Mouse (Mus musculus) ES-E14 (cell line): ENCODE measurements around the gene Tnfrsf23. TPM values are rescaled to one million over a fixed set of nuclear protein-coding genes. Genes with fewer than 3 reads are reported as not detected.

Experiments
- DNase-seq: peaks from one replicate; pipeline ENCODE4 v3.0.0-alpha.2; 2013; ENCODE audit warnings: low read depth, low spot score
- H3K27ac ChIP-seq: 2 replicates; pipeline ENCODE4 v1.5.1; 2012; ENCODE audit warnings: low read depth, mild to moderate bottlenecking, low read length, moderate library complexity, mixed read lengths; ENCODE audit not compliant: poor library complexity, insufficient read depth, severe bottlenecking
- H3K36me3 ChIP-seq: 2 replicates; pipeline ENCODE4 v1.6.1; 2012; ENCODE audit warnings: mild to moderate bottlenecking, low read length, moderate library complexity, mixed read lengths; ENCODE audit not compliant: control insufficient read depth, poor library complexity, insufficient read depth, severe bottlenecking
- H3K4me1 ChIP-seq, 2 experiments: fragments of 150-350 bp in 1 of 2; sonication (generic) in 1 of 2; 2 replicates each; pipeline ENCODE4 v1.6.1; 2012; ENCODE audit warnings: low read length in 2 of 2, mild to moderate bottlenecking in 1 of 2, mixed read lengths in 1 of 2; ENCODE audit not compliant: control insufficient read depth in 2 of 2, insufficient read depth in 2 of 2, poor library complexity in 1 of 2
- H3K4me3 ChIP-seq, 2 experiments: fragments of 150-350 bp in 1 of 2; sonication (generic) in 1 of 2; 2 replicates each; pipeline ENCODE4 v1.5.1; 2012; ENCODE audit warnings: low read length in 2 of 2, low read depth in 1 of 2, mild to moderate bottlenecking in 1 of 2, mixed read lengths in 1 of 2; ENCODE audit not compliant: insufficient read depth in 1 of 2, poor library complexity in 1 of 2, severe bottlenecking in 1 of 2
- H3K9ac ChIP-seq: 2 replicates; pipeline ENCODE4 v1.6.1; 2012; ENCODE audit warnings: low read depth, mild to moderate bottlenecking, low read length, mixed read lengths; ENCODE audit not compliant: poor library complexity, insufficient read depth, severe bottlenecking
- H3K9me3 ChIP-seq: fragments of 150-350 bp; sonication (generic); 2 replicates; pipeline ENCODE4 v1.6.1; 2012; ENCODE audit warnings: low read depth, mild to moderate bottlenecking, low read length; ENCODE audit not compliant: control insufficient read depth, insufficient read depth
- CHD2 ChIP-seq: IDR thresholded peaks from 2 replicates; pipeline ENCODE4 v1.6.1; 2014; ENCODE audit warnings: mild to moderate bottlenecking, low read depth, low read length, inconsistent platforms
- HCFC1 ChIP-seq: IDR thresholded peaks from 2 replicates; pipeline ENCODE4 v1.6.1; 2012; ENCODE audit warnings: low read length, inconsistent platforms, borderline replicate concordance; ENCODE audit not compliant: insufficient read depth
- MAFK ChIP-seq: IDR thresholded peaks from 2 replicates; pipeline ENCODE4 v1.6.1; 2014; ENCODE audit warnings: mild to moderate bottlenecking, low read depth, low read length, inconsistent platforms; ENCODE audit not compliant: insufficient read depth
- ZC3H11A ChIP-seq: IDR thresholded peaks from 2 replicates; pipeline ENCODE4 v1.6.1; 2012; ENCODE audit warnings: low read depth, mild to moderate bottlenecking, inconsistent platforms, low read length, borderline replicate concordance
- ZNF384 ChIP-seq: IDR thresholded peaks from 2 replicates; pipeline ENCODE4 v1.6.1; 2012; ENCODE audit warnings: low read depth, low read length, inconsistent platforms
- in situ Hi-C, 2 experiments: fragments of 600-800 bp; cut with MboI; formaldehyde crosslinking; loops; one replicate each; pipeline ENCODE4 v1.15.1; 2025; ENCODE audit warnings: low sequenced_read_pairs in 2 of 2, inconsistent platforms in 1 of 2; ENCODE audit not compliant: unreplicated experiment in 2 of 2
- total RNA-seq: library from RNA; depleted of rRNA; stranded (reverse); fragments of 300-350 nt; gene quantifications from 2 replicates; pipeline ENCODE4 v1.2.3, GENCODE M21; 2012

Gene Tnfrsf23
- total RNA-seq, 1 experiment = 3.0 TPM

GRCm38 (mm10) chr7:143694550-143694949 lies 8.9 kb upstream of the Tnfrsf23 start:
- no peak for TF ChIP-seq ZC3H11A
- no peak for TF ChIP-seq ZNF384
- TF ChIP-seq CHD2 = no peak
- no peak for TF ChIP-seq MAFK
- TF ChIP-seq HCFC1 = no peak
- DNase-seq = no peak
- Histone ChIP-seq H3K9ac (no peak overlapping the region), H3K27ac (no peak overlapping the region), H3K9me3 (no peaks in the 10 kb centered on the region), H3K36me3 (no peaks in the 10 kb centered on the region), H3K4me1 (no peaks in the 10 kb centered on the region), H3K4me3 (no peak overlapping the region)
- in situ Hi-C loops = loop anchor here (5.0 to 10.0 kb wide), 2 partner anchors 77 to 90 kb away; partner anchors contain the start of gene Cars (in 1 of the 2)

- in situ Hi-C loops = loop anchor here (5.0 to 10.0 kb wide), 2 partner anchors 76 to 88 kb away; partner anchors contain the start of gene Cars (in 1 of the 2)
- H3K9me3 ChIP-seq = no peaks in the 10 kb centered on the region
- no peaks in the 10 kb centered on the region for H3K4me1 ChIP-seq
- no peak overlapping the region for H3K9ac ChIP-seq
- no peak for DNase-seq
- no peaks in the 10 kb centered on the region for H3K36me3 ChIP-seq
- no peak overlapping the region for H3K4me3 ChIP-seq
- no peak overlapping the region for H3K27ac ChIP-seq
- no peak for TF ChIP-seq HCFC1
- TF ChIP-seq ZC3H11A = no peak
- TF ChIP-seq CHD2 = no peak
- no peak for TF ChIP-seq MAFK
- no peak for TF ChIP-seq ZNF384
Observed at GRCm38 (mm10) chr7:143692746-143693510, 7.3 kb upstream of the Tnfrsf23 start.

- DNase-seq = no peak
- Histone ChIP-seq H3K27ac (no peak overlapping the region), H3K4me3 (no peak overlapping the region), H3K9ac (no peak overlapping the region), H3K4me1 (no peaks in the 10 kb centered on the region), H3K9me3 (no peaks in the 10 kb centered on the region), H3K36me3 (no peaks in the 10 kb centered on the region)
- in situ Hi-C loops = loop anchor here (5.0 to 10.0 kb wide), 2 partner anchors 75 to 87 kb away; partner anchors contain the start of gene Cars (in 1 of the 2)
- TF ChIP-seq HCFC1 (no peak), ZNF384 (no peak), MAFK (no peak), CHD2 (no peak), ZC3H11A (no peak)
Observed at GRCm38 (mm10) chr7:143691909-143692308, 6.2 kb upstream of the Tnfrsf23 start.

GRCm38 (mm10) chr7:143691181-143691580 lies 5.5 kb upstream of the Tnfrsf23 start:
- H3K27ac ChIP-seq = no peak overlapping the region
- H3K4me3 ChIP-seq = no peak overlapping the region
- TF ChIP-seq HCFC1 (no peak), CHD2 (no peak), ZNF384 (no peak), MAFK (no peak), ZC3H11A (no peak)
- DNase-seq = no peak
- H3K9me3 ChIP-seq = no peaks in the 10 kb centered on the region
- in situ Hi-C loops = loop anchor here (5.0 to 10.0 kb wide), 2 partner anchors 74 to 86 kb away; partner anchors contain the start of gene Cars (in 1 of the 2)
- H3K36me3 ChIP-seq = no peaks in the 10 kb centered on the region
- no peak overlapping the region for H3K9ac ChIP-seq
- no peaks in the 10 kb centered on the region for H3K4me1 ChIP-seq
